Mouse (Mus musculus) midbrain, embryonic 14.5 days (tissue): Measurements from ENCODE around the gene Patj. TPM values are rescaled to one million over a fixed set of nuclear protein-coding genes. Genes with fewer than 3 reads are reported as not detected.
"Not testable (repeated sequence)": the region's sequence is repeated elsewhere in the genome, so short reads cannot be mapped to it uniquely, and the experiment has no call there.

Experiments used
- ATAC-seq: fragments of 200-750 bp; cut with Nextera tagmentation; 2 replicates; pipeline ENCODE4 v1.8.0; 2017; ENCODE audit warnings: moderate number of reproducible peaks, moderate library complexity; ENCODE audit not compliant: low FRiP score, low TSS enrichment
- DNase-seq: peaks from one replicate; pipeline ENCODE4 v3.0.0-alpha.2; 2015
- H3K27ac ChIP-seq: fragments of 300-500 bp; sonication (generic); replicated peaks from 2 replicates; pipeline ENCODE4 v1.5.1; 2014; ENCODE audit warnings: mild to moderate bottlenecking, low read depth, low read length, moderate library complexity
- H3K27me3 ChIP-seq: fragments of 300-500 bp; sonication (generic); 2 replicates; pipeline ENCODE4 v1.6.1; 2014; ENCODE audit warnings: low read length, control low read depth, mixed read lengths; ENCODE audit not compliant: control insufficient read depth, insufficient read depth
- H3K36me3 ChIP-seq: fragments of 300-500 bp; sonication (generic); 2 replicates; pipeline ENCODE4 v1.6.1; 2014; ENCODE audit warnings: low read length, control low read depth; ENCODE audit not compliant: control insufficient read depth, insufficient read depth
- H3K4me1 ChIP-seq: fragments of 300-500 bp; sonication (generic); 2 replicates; pipeline ENCODE4 v1.6.1; 2014; ENCODE audit warnings: mild to moderate bottlenecking, antibody characterized with exemption, low read length, control low read depth; ENCODE audit not compliant: control insufficient read depth, insufficient read depth
- H3K4me2 ChIP-seq: fragments of 300-500 bp; sonication (generic); 2 replicates; pipeline ENCODE4 v1.6.1; 2014; ENCODE audit warnings: mild to moderate bottlenecking, low read length, moderate library complexity
- H3K4me3 ChIP-seq: fragments of 300-500 bp; sonication (generic); replicated peaks from 2 replicates; pipeline ENCODE4 v1.5.1; 2014; ENCODE audit warnings: low read depth, low read length
- H3K9ac ChIP-seq: fragments of 300-500 bp; sonication (generic); replicated peaks from 2 replicates; pipeline ENCODE4 v1.6.1; 2014; ENCODE audit warnings: mild to moderate bottlenecking, low read length, moderate library complexity
- H3K9me3 ChIP-seq: fragments of 300-500 bp; sonication (generic); 2 replicates; pipeline ENCODE4 v1.6.1; 2016; ENCODE audit warnings: low read length, control low read depth, mixed read lengths; ENCODE audit not compliant: control insufficient read depth
- WGBS: fragments of 180-500 bp; shearing (Covaris S2); extraction: QIAGEN DNeasy Blood & Tissue Kit; methylation state at CpG from one replicate; pipeline ENCODE4 v1.1.7; 2014; 5-methylcytosine and 5-hydroxymethylcytosine counted together
- polyA plus RNA-seq: library from polyadenylated mRNA; unstranded; fragments of >200 nt; fragmentation: Nextera tagmentation; extraction: Ambion mirVana; gene quantifications from 2 replicates; pipeline ENCODE4 v1.2.1, GENCODE M21; 2014

Patj gene
- polyA plus RNA-seq, 1 experiment from 2014 or later: 9.0 TPM

DNA sequence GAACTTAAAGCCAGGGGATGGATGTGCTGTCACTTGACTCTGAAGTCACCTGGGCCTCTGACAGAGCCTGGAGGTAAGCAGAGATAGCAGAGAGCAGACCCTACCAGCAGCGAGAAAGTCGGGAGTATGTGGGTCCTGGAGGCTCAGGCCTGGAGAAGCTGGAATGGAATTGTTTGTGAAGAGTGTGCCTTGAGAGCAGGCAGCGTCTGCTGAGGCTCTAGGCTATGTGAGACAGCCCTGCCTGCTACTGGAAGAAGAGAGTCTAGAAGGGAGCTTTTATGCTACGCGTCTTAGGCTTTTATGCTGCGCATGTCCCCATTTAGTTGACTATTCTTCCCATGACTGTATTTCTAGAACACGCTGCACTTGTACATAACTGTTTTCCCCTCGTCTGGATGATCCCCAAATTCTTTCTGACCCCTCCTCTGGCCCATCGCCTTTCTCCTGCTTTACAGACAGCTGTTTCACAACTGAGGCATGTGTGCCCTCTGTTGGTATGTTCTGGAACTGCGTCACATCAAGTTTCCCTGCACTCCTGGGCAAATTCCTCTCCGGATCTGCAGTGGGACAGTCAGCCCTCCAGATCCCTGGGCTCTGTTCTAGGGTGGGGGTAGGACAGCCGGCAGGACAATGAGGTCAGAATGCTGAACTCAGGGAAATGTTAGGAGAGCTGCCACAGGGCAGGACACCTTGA is 306.8 kb downstream of the Patj start:
- no peak overlapping the region for H3K4me3 ChIP-seq
- H3K4me2 ChIP-seq: peak overlapping the region; percentile 14; the same call in 1 of the 2 replicates
- DNase-seq (peak; percentile 89), ATAC-seq (peak; percentile 39)
- no peaks in the 10 kb centered on the region for H3K27me3 ChIP-seq
- H3K36me3 ChIP-seq: no peaks in the 10 kb centered on the region
- no peaks in the 10 kb centered on the region for H3K9me3 ChIP-seq
- no peak overlapping the region for H3K27ac ChIP-seq
- no peak overlapping the region for H3K9ac ChIP-seq
- 28% methylated on average over 12 of the region's 12 CpGs for WGBS
- no peaks in the 10 kb centered on the region for H3K4me1 ChIP-seq

DNA sequence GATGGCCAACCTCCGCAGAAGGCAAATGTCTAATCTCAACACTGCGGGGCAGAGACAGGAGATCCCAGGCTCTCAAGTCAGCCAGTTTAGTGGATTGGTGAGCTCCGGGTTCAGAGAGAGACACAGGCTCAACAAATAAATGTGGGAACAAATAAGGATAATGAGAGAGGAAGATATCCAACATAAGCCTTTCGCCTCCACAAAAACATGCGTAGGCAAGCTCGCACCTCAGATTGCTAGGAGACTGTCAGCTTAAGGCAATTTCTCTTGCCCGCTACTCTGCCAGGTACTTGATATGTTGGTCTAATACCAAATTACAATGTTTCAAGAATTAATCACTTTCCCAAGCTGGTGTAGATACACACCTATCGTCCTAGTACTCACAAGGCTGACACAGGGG is 315.3 kb downstream of the Patj start:
- Histone ChIP-seq H3K36me3 (no peaks in the 10 kb centered on the region), H3K4me1 (no peaks in the 10 kb centered on the region), H3K27ac (no peak overlapping the region), H3K4me2 (no peak overlapping the region), H3K4me3 (no peak overlapping the region), H3K27me3 (no peaks in the 10 kb centered on the region), H3K9me3 (no peaks in the 10 kb centered on the region), H3K9ac (no peak overlapping the region)
- 94% methylated on average over 8 of the region's 8 CpGs for WGBS
- ATAC-seq (no peak), DNase-seq (no peak)

- DNase-seq (peak; percentile 43), ATAC-seq (peak; percentile 55)
- H3K4me3 ChIP-seq: no peak overlapping the region
- no peaks in the 10 kb centered on the region for H3K4me1 ChIP-seq
- H3K4me2 ChIP-seq: no peak overlapping the region
- no peaks in the 10 kb centered on the region for H3K27me3 ChIP-seq
- no peak overlapping the region for H3K27ac ChIP-seq
- H3K9me3 ChIP-seq: no peaks in the 10 kb centered on the region
- no peak overlapping the region for H3K9ac ChIP-seq
- H3K36me3 ChIP-seq: no peaks in the 10 kb centered on the region
- 76% methylated on average over 17 of the region's 17 CpGs for WGBS
Measured at GRCm38 (mm10) chr4:98717735-98718546, 322.4 kb downstream of the Patj start.

GRCm38 (mm10) chr4:98718547-98718917 is 322.9 kb downstream of the Patj start:
- 86% methylated on average over 10 of the region's 10 CpGs for WGBS
- Histone ChIP-seq H3K4me1 (no peaks in the 10 kb centered on the region), H3K27me3 (no peaks in the 10 kb centered on the region)

GRCm38 (mm10) chr4:98722454-98722853 is 326.9 kb downstream of the Patj start:
- no peaks in the 10 kb centered on the region for H3K9me3 ChIP-seq
- no peaks in the 10 kb centered on the region for H3K36me3 ChIP-seq
- no peak for ATAC-seq
- no peak overlapping the region for H3K27ac ChIP-seq
- H3K9ac ChIP-seq: no peak overlapping the region
- WGBS: 15% methylated on average over 8 of the region's 8 CpGs
- H3K4me2 ChIP-seq: no peak overlapping the region
- H3K4me3 ChIP-seq: no peak overlapping the region
- H3K4me1 ChIP-seq: peaks cover 10% of the 10 kb centered on the region; the same call in 1 of the 2 replicates
- DNase-seq: peak; percentile 85
- peaks cover 16% of the 10 kb centered on the region for H3K27me3 ChIP-seq

More at GRCm38 (mm10) chr4:98718547-98718917, 322.9 kb downstream of the Patj start:
- H3K27ac ChIP-seq: no peak overlapping the region
- ATAC-seq: 0 out of 2 replicates have a peak, but pooled peaks have one; percentile 6
- no peak overlapping the region for H3K4me2 ChIP-seq
- H3K9me3 ChIP-seq: no peaks in the 10 kb centered on the region
- no peak overlapping the region for H3K4me3 ChIP-seq
- H3K9ac ChIP-seq: no peak overlapping the region
- DNase-seq: no peak
- H3K36me3 ChIP-seq: no peaks in the 10 kb centered on the region

- not testable (repeated sequence) for H3K9ac ChIP-seq, H3K27ac ChIP-seq, H3K4me3 ChIP-seq, ATAC-seq, H3K4me2 ChIP-seq, H3K36me3 ChIP-seq, H3K9me3 ChIP-seq, DNase-seq
- WGBS: 100% methylated on average over 1 of the region's 1 CpGs
- H3K4me1 ChIP-seq: peaks cover 12% of the 10 kb centered on the region; the same call in 1 of the 2 replicates
- peaks cover 29% of the 10 kb centered on the region for H3K27me3 ChIP-seq
Measured at GRCm38 (mm10) chr4:98724682-98725081, 329.1 kb downstream of the Patj start.

DNA sequence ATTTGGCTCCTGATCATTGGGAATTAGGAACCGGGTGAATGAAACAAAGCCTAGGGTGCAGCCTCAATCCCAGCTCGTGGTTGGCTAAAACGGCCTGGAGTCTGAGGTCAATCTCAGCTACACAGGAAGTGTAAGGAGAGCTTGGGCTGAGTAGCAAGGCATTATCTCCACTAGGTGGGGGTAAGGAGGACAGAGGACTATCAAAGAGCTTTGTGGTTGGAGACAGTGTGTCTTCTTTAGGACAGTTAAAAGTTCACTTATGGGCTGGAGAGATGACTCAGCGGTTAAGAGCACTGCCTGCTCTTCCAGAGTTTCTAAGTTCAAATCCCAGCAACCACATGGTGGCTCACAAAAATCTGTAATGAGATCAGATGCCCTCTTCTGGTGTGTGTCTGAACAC is 329.9 kb downstream of the Patj start:
- H3K4me1 ChIP-seq: peaks cover 12% of the 10 kb centered on the region; the same call in 1 of the 2 replicates
- H3K27me3 ChIP-seq: peaks cover 29% of the 10 kb centered on the region
- DNase-seq: no peak
- H3K36me3 ChIP-seq: no peaks in the 10 kb centered on the region
- no peak overlapping the region for H3K4me2 ChIP-seq
- no peak for ATAC-seq
- H3K4me3 ChIP-seq: no peak overlapping the region
- no peak overlapping the region for H3K9ac ChIP-seq
- 40% methylated on average over 4 of the region's 4 CpGs for WGBS
- no peaks in the 10 kb centered on the region for H3K9me3 ChIP-seq
- H3K27ac ChIP-seq: no peak overlapping the region

DNA sequence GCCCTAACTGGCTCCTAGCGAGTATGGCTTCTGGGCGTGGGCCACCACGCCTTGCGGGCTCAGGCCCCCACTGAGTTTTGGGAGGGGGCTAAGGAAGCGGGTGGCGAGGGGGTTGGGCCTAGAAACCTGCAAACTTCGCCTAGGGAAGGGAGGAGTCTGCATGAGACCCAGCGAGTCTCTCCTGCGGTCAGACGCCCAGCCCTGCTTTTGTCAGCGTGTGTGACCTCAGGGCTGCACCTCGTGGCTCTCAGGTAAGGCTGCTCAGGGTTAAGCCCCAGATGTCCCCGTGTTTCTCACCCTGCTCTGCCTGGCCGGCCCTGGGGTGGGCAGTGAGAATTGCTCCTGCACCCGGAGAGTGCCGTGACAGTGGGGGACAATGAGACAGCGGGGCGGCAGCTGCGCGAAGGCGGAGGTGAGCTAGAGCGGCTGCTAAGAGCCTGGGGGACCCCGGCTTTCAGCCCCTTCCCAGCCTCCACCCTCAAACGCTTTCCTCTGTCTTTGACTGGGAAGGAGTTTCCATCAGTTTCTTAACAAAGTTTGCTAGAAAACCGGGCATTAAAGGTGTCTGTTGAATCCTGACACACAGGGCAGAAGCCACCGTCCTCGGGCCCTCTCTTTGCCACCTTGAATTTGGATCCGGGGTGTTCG is 331.1 kb downstream of the Patj start, which contains the start of gene L1td1:
L1td1 (plus strand) TSS at position 145 of the 648 bp plus-strand sequence.
- H3K4me3 ChIP-seq: peak within 1 kb of the TSS; percentile 26
- H3K27me3 ChIP-seq: peaks cover 29% of the 10 kb centered on the region
- 0 out of 2 replicates have a peak within 1 kb of the TSS, but pooled peaks have one; percentile 16 for H3K9ac ChIP-seq
- H3K9me3 ChIP-seq: no peaks in the 10 kb centered on the region
- no peaks in the 10 kb centered on the region for H3K36me3 ChIP-seq
- ATAC-seq (no peak), DNase-seq (peak; percentile 31)
- H3K27ac ChIP-seq: no peak within 1 kb of the TSS
- H3K4me2 ChIP-seq: peak within 1 kb of the TSS; percentile 54
- WGBS: 4% methylated on average over 29 of the region's 29 CpGs
- peaks cover 12% of the 10 kb centered on the region; the same call in 1 of the 2 replicates for H3K4me1 ChIP-seq
